Mouse (Mus musculus) right cerebral cortex, adult 18-20 months (tissue): ENCODE measurements at regions not wholly inside any gene's neighbourhood (a gene's known extent, or its start where the extent isn't known, plus 50 kb on each side); places are given as distances from the start of the nearest gene placed in this dataset.

Source experiments
- DNase-seq: peaks from one replicate; pipeline ENCODE4 v3.0.0; 2022; ENCODE audit warnings: mixed read lengths

DNA sequence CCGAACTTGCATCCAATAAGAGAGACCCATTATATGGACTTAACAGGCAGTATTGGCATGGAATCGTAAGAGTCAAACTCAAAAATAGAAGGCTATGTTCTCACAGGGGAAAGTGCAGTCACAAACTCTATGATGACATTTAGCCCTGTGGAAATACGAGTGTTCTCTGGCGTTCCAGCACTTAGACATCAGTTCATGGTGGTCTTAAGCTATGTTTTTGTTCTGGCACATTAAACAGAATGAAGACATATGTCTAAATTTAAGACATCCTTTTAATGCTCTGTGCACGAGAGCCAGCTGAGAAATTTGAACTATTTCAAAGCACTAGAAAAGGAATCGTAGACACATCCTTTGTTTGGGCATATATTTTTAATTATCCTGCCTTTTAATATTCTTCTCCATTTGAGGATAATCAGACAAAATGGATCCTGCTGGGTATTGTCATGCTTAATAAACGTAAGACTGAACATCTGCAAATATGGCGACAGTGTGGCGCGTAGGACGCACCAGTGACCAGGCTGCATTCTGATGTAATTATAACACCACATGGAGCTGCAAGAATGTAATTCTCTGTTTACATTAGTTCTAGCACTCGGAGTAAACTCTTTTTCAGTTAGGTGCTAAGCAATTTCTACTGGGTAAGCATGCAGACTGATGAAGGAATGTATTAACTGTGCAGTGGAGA is 114.3 kb downstream of the Dkk1 start:
- DNase-seq, result no peak

DNA sequence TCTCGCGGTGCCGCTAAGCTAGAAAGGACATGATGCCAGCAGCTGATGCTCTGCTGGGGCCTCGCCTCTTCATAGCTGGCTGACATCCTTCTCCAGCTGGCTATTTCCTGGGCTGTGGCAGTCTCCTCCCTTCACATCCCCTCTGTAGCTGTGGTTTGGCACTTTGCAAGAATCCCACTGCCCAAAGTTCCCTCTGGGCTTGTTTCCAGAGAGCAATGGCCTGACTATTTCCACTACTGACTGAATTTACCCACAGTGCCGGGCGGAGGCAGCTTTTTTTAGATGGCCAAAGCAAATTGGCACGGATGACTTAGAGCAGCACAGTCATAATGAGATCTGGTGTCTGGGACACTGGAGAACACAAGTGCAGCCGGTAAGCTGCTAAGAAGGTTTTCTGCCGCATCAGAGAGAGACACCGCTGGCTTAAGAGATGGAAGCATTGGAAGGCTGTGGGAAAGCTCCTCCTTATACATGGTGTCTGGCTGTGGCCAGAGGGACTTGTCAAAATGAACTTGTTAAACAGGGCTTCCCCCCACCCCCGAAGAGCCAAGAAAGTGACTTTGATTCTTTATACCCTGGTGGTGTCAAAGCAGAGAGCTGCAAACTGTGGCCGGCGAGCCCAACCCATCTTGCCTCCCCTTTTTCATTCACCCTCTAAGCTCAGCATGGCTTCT is 98.5 kb downstream of the Dkk1 start:
- DNase-seq, result peak; percentile 1

DNA sequence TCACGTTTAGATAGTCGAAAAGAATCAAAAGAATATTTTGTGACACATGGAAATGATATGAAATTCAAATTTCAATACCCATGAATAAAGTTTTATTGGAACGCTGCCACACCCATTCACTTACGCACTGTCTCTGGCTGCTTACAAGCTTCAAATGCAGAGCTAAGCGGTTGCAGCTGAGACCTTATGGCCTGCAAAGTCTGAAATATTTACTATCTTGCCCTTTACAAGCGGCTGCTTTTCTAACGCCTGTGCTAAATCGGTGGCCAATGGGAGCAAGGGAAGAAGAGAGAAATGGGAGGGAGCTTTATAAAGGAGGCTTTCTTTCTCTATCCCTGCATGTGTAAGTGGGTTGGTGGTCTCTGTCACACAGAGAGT is 97.9 kb downstream of the Dkk1 start:
- no peak for DNase-seq

DNA sequence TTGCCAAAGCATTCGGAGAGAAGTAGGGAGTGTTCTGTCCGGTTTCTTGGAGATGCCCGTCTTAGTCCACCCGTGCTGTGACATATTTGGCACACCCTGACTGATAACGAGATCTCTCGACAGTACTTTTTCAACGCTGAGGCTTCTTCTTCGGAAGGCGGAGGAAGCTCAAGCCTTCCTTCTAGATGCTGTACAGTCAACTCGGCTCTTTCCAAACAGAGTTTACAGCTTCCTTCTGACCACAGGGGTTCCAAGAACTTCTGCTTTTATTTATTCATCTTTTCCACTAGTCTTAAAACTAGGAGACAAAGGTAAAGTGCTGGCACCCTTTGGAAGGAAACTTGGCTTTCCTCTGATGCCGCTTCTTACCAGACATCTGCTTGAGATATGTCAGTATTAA is 96.8 kb downstream of the Dkk1 start:
- DNase-seq, result no peak

DNA sequence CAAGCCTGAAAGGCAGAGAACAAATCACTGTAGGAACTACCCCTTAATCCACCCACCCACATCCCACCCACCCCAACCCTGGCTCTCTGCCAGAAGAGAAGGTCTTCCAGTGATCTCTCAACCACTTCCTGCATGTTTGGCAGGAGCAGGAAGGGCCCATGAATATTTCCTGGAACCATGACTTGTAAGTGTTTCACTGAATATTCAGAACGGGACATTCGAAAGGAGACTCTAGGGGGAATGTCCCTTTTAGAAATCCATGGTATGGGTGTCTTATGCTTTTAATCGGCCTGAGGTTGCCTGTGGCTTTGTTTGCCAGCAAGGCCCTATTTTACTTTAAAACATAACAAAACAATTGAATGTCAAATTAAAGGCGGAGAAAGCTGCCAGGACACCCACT is 66.0 kb downstream of the Dkk1 start:
- no peak for DNase-seq

DNA sequence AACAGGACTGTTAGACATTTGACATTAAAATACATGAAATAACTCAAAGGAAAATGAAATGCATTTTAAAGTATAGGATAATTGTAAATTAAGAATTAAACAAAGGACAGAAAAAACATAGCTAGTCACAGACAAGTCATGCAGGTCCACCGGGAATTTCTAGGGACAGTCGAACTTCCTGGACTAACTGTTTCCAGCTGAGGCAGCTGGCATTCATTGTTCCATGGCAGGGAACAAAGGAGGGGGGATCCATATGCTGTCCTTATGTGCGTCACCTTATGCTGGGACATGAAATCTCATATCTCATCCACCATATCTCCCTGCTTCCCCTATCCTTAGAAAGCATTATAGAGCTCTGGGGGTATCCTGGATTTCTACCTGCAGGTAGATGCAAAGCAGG is 59.7 kb downstream of the Dkk1 start:
- DNase-seq, result no peak

DNA sequence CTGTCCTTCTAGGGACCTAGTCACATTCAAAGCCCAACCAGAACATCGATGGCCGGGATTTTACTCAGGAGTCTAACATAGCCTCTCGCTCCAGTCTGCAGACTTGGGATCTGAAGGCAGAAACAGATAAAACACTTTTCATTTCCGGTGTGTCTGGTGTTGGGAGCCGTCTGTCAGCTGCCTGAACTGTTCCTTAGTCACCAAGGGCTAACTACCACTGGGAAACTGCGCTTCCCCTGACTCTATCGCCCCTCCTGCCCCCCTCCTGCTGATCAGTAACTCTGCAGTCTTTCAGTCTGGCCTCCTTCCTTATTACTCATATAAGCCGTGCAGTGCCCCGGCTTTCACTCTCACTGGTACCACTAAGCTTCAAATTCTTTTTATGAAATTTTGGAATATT is 58.5 kb downstream of the Dkk1 start:
- no peak for DNase-seq
